16 mouse cellular contexts compared by ENCODE assay signal in the genomic region with DNA sequence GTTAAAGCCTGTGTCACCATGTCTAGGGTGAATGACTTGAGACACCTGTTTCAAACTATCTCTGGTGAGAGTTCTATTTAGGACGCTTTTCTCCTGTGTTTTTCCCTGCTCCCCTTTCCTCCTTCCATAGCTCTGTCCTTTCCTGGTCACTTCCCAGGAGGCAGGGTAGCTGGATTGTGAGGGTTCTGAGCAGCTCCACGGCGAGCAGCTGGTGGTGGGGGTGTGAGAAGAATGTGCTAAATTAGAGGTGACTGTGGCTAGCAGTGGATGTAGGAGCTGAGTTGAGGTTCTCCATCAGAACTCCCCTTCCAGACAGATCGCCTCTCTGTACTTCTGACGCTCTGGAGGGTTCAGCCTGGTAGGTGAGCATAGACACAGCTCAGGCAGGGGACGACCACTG. TPM values are rescaled to one million over a fixed set of nuclear protein-coding genes. Genes with fewer than 3 reads are reported as not detected.
DNase-seq lines count a peak whose midpoint lies in the region; ATAC-seq lines count a peak whose summit lies in the region.
"Had no signal": no experiment of that assay in that cellular context is flagged by ENCODE, and none has a peak within 500 bp of the region (broad histone marks: within the 10 kb centered on the region; RNA-seq: fewer than 3 reads in every experiment).

No protein-coding gene starts in this region.

- H3K9ac ChIP-seq in midbrain, embryonic 11.5 days (ENCODE audit: low read length): no peak overlapping the region
- no peak overlapping the region for H3K9ac ChIP-seq in midbrain, embryonic 14.5 days (replicated peaks; ENCODE audit: low read length)
- H3K9ac ChIP-seq: embryonic facial prominence, embryonic 12.5 days; forebrain, embryonic 12.5 days had no signal

- no peak overlapping the region for H3K4me3 ChIP-seq in midbrain, embryonic 11.5 days (ENCODE audit: low read depth, low read length)
- no peak overlapping the region for H3K4me3 ChIP-seq in midbrain, embryonic 14.5 days (replicated peaks; ENCODE audit: low read depth, low read length)
- H3K4me3 ChIP-seq: embryonic facial prominence, embryonic 10.5 days; embryonic facial prominence, embryonic 12.5 days; forebrain, embryonic 12.5 days had no signal

- H3K9me3 ChIP-seq in midbrain, embryonic 11.5 days (ENCODE audit: control insufficient read depth, low read length): no peaks in the 10 kb centered on the region
- H3K9me3 ChIP-seq in midbrain, embryonic 14.5 days (ENCODE audit: control insufficient read depth, low read length): no peaks in the 10 kb centered on the region
- H3K9me3 ChIP-seq: embryonic facial prominence, embryonic 10.5 days; embryonic facial prominence, embryonic 12.5 days; forebrain, embryonic 12.5 days had no signal

- H3K4me1 ChIP-seq in midbrain, embryonic 11.5 days (ENCODE audit: control insufficient read depth, insufficient read depth, low read length): no peaks in the 10 kb centered on the region
- H3K4me1 ChIP-seq in midbrain, embryonic 14.5 days (ENCODE audit: control insufficient read depth, insufficient read depth, low read length): no peaks in the 10 kb centered on the region
- H3K4me1 ChIP-seq: embryonic facial prominence, embryonic 10.5 days; forebrain, embryonic 12.5 days had no signal

- WGBS in midbrain, embryonic 11.5 days: 78% methylated on average over 6 of the region's 6 CpGs
- WGBS in midbrain, embryonic 14.5 days: 87% methylated on average over 6 of the region's 6 CpGs

- DNase-seq in frontal cortex, postnatal 14 days (ENCODE audit: low spot score in 2 of 2): no peak
- DNase-seq in midbrain, embryonic 11.5 days (ENCODE audit: low spot score, missing footprints): peak; percentile 57
- no peak for DNase-seq in midbrain, embryonic 14.5 days
- peak; percentile 70 for DNase-seq in brain, adult 2 months (ENCODE audit: low read depth, low spot score)
- DNase-seq in kidney, adult 9 months: no peak
- DNase-seq: adrenal gland, adult 2 months; adrenal gland, postnatal 10 days; adrenal gland, postnatal 25 days; cerebellum, adult 11-12 months; cerebellum, adult 9-10 months had no signal

- H3K27ac ChIP-seq in midbrain, embryonic 11.5 days (ENCODE audit: low read depth, low read length): no peak overlapping the region
- H3K27ac ChIP-seq in midbrain, embryonic 14.5 days (replicated peaks; ENCODE audit: low read depth, low read length): no peak overlapping the region
- H3K27ac ChIP-seq: embryonic facial prominence, embryonic 10.5 days; embryonic facial prominence, embryonic 12.5 days; forebrain, embryonic 12.5 days had no signal

- no peaks in the 10 kb centered on the region for H3K27me3 ChIP-seq in midbrain, embryonic 11.5 days (ENCODE audit: control insufficient read depth, insufficient read depth, low read length)
- H3K27me3 ChIP-seq in midbrain, embryonic 14.5 days (ENCODE audit: control insufficient read depth, insufficient read depth, low read length): no peaks in the 10 kb centered on the region
- H3K27me3 ChIP-seq: embryonic facial prominence, embryonic 12.5 days had no signal

- H3K4me2 ChIP-seq in midbrain, embryonic 11.5 days: no peak overlapping the region
- H3K4me2 ChIP-seq in midbrain, embryonic 14.5 days (ENCODE audit: low read length): no peak overlapping the region
- H3K4me2 ChIP-seq: embryonic facial prominence, embryonic 12.5 days; forebrain, embryonic 12.5 days had no signal

- H3K36me3 ChIP-seq in midbrain, embryonic 11.5 days (ENCODE audit: control insufficient read depth, insufficient read depth, low read length): no peaks in the 10 kb centered on the region
- H3K36me3 ChIP-seq in midbrain, embryonic 14.5 days (ENCODE audit: control insufficient read depth, insufficient read depth, low read length): no peaks in the 10 kb centered on the region
- H3K36me3 ChIP-seq: embryonic facial prominence, embryonic 10.5 days; embryonic facial prominence, embryonic 12.5 days; forebrain, embryonic 12.5 days had no signal

- peak; percentile 73 for ATAC-seq in frontal cortex, adult (ENCODE audit: low TSS enrichment)
- ATAC-seq in midbrain, embryonic 11.5 days (ENCODE audit: low FRiP score): no peak
- ATAC-seq in midbrain, embryonic 14.5 days (ENCODE audit: low FRiP score, low TSS enrichment): no peak
- ATAC-seq: forebrain, embryonic 14.5 days; forebrain, embryonic 16.5 days had no signal

RNA-seq across cellular contexts. Expression of gene Cacna1a, which starts 11.7 kb away (rescaled TPM):
- polyA plus RNA-seq in midbrain, embryonic 11.5 days (2014; fragmentation: Nextera tagmentation; extraction: Ambion mirVana): 6.3 TPM in 2 replicates
- 13.8 and 16.1 TPM in 2 replicates for polyA plus RNA-seq in midbrain, embryonic 14.5 days (2014; fragmentation: Nextera tagmentation; extraction: Ambion mirVana)

Comparison
In these comparisons a context has a peak if more than half of its experiments do, and no peak if none do; other contexts are left out.
1. DNase-seq: peak in midbrain, embryonic 11.5 days (single experiment) and brain, adult 2 months (single experiment); none in frontal cortex, postnatal 14 days (0 of 2), midbrain, embryonic 14.5 days (single experiment) and kidney, adult 9 months (single experiment).